Mouse (Mus musculus): ENCODE data around the gene Fgfr2.

DNA sequence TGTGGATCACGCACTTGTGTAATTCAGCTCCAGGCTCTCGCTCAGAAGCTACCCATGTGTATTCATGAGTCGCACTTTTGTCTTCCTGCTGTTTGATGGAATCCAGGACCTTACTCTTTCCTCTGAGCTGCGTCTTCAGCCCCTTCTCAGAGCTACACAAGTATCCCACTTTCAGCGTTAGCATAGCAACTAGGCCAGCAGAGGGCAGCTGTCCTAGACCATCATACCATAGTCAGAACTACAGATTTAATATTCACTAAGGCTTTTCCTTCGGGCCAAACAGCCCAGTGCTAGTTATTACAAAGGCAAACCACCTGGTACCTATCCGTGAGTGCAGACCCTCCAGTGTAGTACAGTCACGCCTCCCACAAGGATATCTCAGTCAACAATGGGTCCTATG, 1826.0 kb downstream of the Fgfr2 start:
- TF ChIP-seq CTCF (IDR thresholded peaks at IDR 0.05; ENCODE audit: control insufficient read depth, insufficient read depth, insufficient replicate concordance, low read depth, low read length) (no peak), POLR2A (IDR thresholded peaks at IDR 0.05; ENCODE audit: control insufficient read depth, low read depth, low read length) (no peak)
